Mouse (Mus musculus): ENCODE measurements around the gene Strn3. TPM values are rescaled to one million over a fixed set of nuclear protein-coding genes. Genes with fewer than 3 reads are reported as not detected.
"Not testable (repeated sequence)": the region's sequence is repeated elsewhere in the genome, so short reads cannot be mapped to it uniquely, and the experiment has no call there.

Gene Strn3
- polyA plus RNA-seq, 1 experiment from 2014 or later: 42.1 TPM

DNA sequence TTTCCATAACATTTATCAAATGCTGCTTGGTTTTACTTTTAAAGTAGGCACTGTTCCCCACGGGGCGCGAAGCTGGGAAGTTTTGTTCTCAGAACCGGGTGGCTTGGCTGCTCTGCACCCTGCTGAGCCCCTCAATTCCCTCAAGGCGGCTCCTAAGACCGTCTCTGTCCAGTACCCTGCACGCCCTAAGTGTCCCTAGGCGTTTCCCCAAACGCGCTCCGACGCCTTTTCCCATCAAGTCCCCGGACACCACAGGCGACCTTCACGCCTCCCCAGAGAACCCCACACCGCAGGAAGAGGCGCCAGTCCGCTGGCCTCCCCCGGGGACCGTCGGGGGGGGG is 98.8 kb downstream of the Strn3 start:
- H3K4me2 ChIP-seq: peak overlapping the region; percentile 95
- under 1% methylated on average over 18 of the region's 21 CpGs for WGBS

GRCm38 (mm10) chr12:51591921-51592320 is 99.8 kb downstream of the Strn3 start:
- peaks cover 57% of the 10 kb centered on the region for H3K27me3 ChIP-seq
- H3K27ac ChIP-seq (replicated peaks): no peak overlapping the region
- H3K36me3 ChIP-seq: no peaks in the 10 kb centered on the region
- H3K4me2 ChIP-seq: no peak overlapping the region
- WGBS: 71% methylated on average over 8 of the region's 8 CpGs
- no peak overlapping the region for H3K9ac ChIP-seq
- H3K4me3 ChIP-seq: no peak overlapping the region
- H3K4me1 ChIP-seq (replicated peaks): peaks cover 23% of the 10 kb centered on the region
- ATAC-seq (ENCODE audit: low read depth): no peak
- no peaks in the 10 kb centered on the region; the same call in 1 of the 2 replicates for H3K9me3 ChIP-seq

More for the DNA sequence above, 98.8 kb downstream of the Strn3 start:
- Histone ChIP-seq H3K4me3 (peak overlapping the region; percentile 72), H3K27ac (replicated peaks) (no peak overlapping the region), H3K27me3 (peaks cover 57% of the 10 kb centered on the region), H3K4me1 (replicated peaks) (peaks cover 23% of the 10 kb centered on the region), H3K9ac (peak overlapping the region; percentile 76), H3K9me3 (no peaks in the 10 kb centered on the region; the same call in 1 of the 2 replicates), H3K36me3 (no peaks in the 10 kb centered on the region)
- ATAC-seq (ENCODE audit: low read depth): peak; percentile 61; the same call in 1 of the 2 replicates

GRCm38 (mm10) chr12:51589263-51589662 is 102.4 kb downstream of the Strn3 start:
- peaks cover 30% of the 10 kb centered on the region for H3K27me3 ChIP-seq
- H3K36me3 ChIP-seq: no peaks in the 10 kb centered on the region
- H3K4me1 ChIP-seq (replicated peaks): peaks cover 18% of the 10 kb centered on the region
- H3K27ac ChIP-seq (replicated peaks): no peak overlapping the region
- no peak for ATAC-seq (ENCODE audit: low read depth)
- H3K9me3 ChIP-seq: peaks cover 6% of the 10 kb centered on the region; the same call in 1 of the 2 replicates
- WGBS: 93% methylated on average over 5 of the region's 5 CpGs
- no peak overlapping the region for H3K9ac ChIP-seq
- no peak overlapping the region for H3K4me2 ChIP-seq
- no peak overlapping the region for H3K4me3 ChIP-seq

DNA sequence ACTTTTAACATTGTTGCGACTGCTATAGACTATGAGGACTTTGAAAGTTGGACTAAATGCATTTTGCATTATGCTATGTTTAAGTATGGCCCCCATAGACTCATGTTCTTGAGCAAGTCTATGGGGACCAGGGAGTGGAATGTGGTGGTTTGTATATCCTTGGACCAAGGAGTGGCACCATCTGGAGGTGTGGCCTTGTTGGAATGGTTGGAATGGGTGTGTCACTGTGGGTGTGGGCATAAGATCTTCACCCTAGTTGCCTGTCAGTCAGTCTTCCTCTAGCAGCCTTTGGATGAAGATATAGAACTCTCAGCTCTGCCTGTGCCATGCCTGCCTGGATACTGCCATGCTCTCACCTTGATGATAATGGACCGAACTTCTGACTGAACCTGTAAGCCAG is 113.9 kb downstream of the Strn3 start:
- not testable (repeated sequence) for H3K4me2 ChIP-seq; H3K9me3 ChIP-seq; H3K27ac ChIP-seq (replicated peaks); ATAC-seq (ENCODE audit: low read depth); H3K4me1 ChIP-seq (replicated peaks); H3K27me3 ChIP-seq; H3K36me3 ChIP-seq; H3K4me3 ChIP-seq; H3K9ac ChIP-seq
- 96% methylated on average over 2 of the region's 2 CpGs for WGBS

GRCm38 (mm10) chr12:51572651-51573050 is 119.0 kb downstream of the Strn3 start:
- no peak overlapping the region for H3K4me3 ChIP-seq
- ATAC-seq (ENCODE audit: low read depth): no peak
- no peaks in the 10 kb centered on the region; the same call in 1 of the 2 replicates for H3K9me3 ChIP-seq
- WGBS: 91% methylated on average over 4 of the region's 4 CpGs
- no peak overlapping the region for H3K9ac ChIP-seq
- no peak overlapping the region for H3K27ac ChIP-seq (replicated peaks)
- H3K4me2 ChIP-seq: no peak overlapping the region
- no peaks in the 10 kb centered on the region for H3K36me3 ChIP-seq
- no peaks in the 10 kb centered on the region for H3K27me3 ChIP-seq
- H3K4me1 ChIP-seq (replicated peaks): no peaks in the 10 kb centered on the region

GRCm38 (mm10) chr12:51569944-51570343 is 121.8 kb downstream of the Strn3 start:
- no peak for ATAC-seq (ENCODE audit: low read depth)
- Histone ChIP-seq H3K4me2 (no peak overlapping the region), H3K4me1 (replicated peaks) (no peaks in the 10 kb centered on the region), H3K36me3 (no peaks in the 10 kb centered on the region), H3K4me3 (no peak overlapping the region), H3K9ac (no peak overlapping the region), H3K27me3 (no peaks in the 10 kb centered on the region), H3K27ac (replicated peaks) (no peak overlapping the region), H3K9me3 (peaks cover 12% of the 10 kb centered on the region)
- WGBS: 68% methylated on average over 7 of the region's 7 CpGs

DNA sequence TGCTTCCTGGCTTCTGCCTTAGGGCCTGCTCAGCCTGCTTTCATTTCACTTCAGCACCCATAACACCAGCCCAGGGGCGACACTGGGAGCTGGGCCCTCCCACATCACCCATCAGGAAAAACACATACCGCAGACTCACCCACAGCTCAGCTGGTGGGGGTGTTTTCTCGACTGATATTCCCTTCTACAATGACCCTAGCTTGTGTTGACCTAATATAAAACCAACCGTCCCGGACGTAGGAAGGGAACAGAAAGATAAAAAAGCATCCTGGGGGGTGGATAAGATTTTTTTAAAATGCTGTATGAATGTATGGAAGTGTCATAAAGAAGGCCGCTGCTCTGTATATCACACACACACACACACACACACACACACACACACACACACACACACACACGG is 122.2 kb downstream of the Strn3 start:
- Histone ChIP-seq H3K4me2 (no peak overlapping the region), H3K4me1 (replicated peaks) (no peaks in the 10 kb centered on the region), H3K9me3 (peaks cover 14% of the 10 kb centered on the region), H3K9ac (no peak overlapping the region), H3K36me3 (no peaks in the 10 kb centered on the region), H3K4me3 (no peak overlapping the region), H3K27me3 (no peaks in the 10 kb centered on the region), H3K27ac (replicated peaks) (no peak overlapping the region)
- WGBS: 87% methylated on average over 8 of the region's 8 CpGs
- no peak for ATAC-seq (ENCODE audit: low read depth)

DNA sequence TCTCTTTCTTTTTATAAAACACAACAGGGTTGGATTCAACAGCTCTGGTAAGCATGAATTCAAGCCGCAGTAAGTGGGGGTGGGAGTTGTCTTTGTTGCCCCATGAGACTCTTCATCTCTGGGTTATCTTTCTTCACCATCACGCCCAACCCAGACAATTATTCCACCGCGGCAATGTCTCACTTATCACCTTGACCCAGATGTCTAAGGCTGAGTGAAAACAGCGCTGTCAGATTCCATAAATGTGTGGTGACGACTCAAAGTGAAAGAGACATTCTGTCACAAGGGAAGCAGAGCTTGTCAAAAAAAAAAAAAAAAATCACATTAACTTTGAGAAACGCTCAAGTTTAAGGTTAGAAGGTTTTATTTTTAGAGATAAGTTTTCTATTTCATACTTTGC is 124.5 kb downstream of the Strn3 start:
- 89% methylated on average over 7 of the region's 7 CpGs for WGBS
- Histone ChIP-seq H3K9ac (no peak overlapping the region), H3K27ac (replicated peaks) (no peak overlapping the region), H3K4me2 (no peak overlapping the region), H3K4me1 (replicated peaks) (no peaks in the 10 kb centered on the region), H3K4me3 (no peak overlapping the region), H3K9me3 (peaks cover 14% of the 10 kb centered on the region), H3K27me3 (no peaks in the 10 kb centered on the region), H3K36me3 (no peaks in the 10 kb centered on the region)
- no peak for ATAC-seq (ENCODE audit: low read depth)

DNA sequence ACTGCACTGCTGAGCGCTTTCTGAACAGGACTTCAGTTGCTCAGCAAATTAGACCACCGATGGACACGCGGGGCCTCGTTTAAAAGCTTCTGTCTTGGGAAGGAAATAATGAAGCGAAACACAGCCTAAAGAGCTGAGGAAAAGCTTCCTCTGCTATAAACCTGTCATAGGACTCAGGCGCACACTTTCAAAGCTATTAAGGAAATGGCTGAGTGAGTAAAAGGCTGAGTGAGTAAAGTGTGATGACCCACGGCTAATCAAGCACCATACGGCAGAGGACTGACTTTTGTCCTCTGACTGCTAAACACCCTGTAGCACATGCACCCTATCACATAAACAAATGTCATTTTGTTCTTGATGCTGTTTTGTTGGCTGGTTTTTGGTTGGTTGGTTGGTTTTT is 130.3 kb downstream of the Strn3 start:
- Histone ChIP-seq H3K4me2 (no peak overlapping the region), H3K9ac (no peak overlapping the region), H3K27ac (replicated peaks) (no peak overlapping the region), H3K27me3 (no peaks in the 10 kb centered on the region), H3K9me3 (peaks cover 14% of the 10 kb centered on the region), H3K4me3 (no peak overlapping the region), H3K4me1 (replicated peaks) (no peaks in the 10 kb centered on the region), H3K36me3 (no peaks in the 10 kb centered on the region)
- 13% methylated on average over 9 of the region's 9 CpGs for WGBS
- ATAC-seq (ENCODE audit: low read depth): peak; percentile 65; the same call in 1 of the 2 replicates

Other genes with a start within 250 kb of the Strn3 start
- 8.6 and 11.5 TPM in 2 replicates for gene Coch, start 98.6 kb downstream of the Strn3 start, polyA plus RNA-seq (2015; fragmentation: Nextera tagmentation; extraction: Ambion mirVana)
- gene Ap4s1, start 864 bp downstream of the Strn3 start, polyA plus RNA-seq (2015; fragmentation: Nextera tagmentation; extraction: Ambion mirVana): 49.6 and 55.5 TPM in 2 replicates
- gene Hectd1, start 137.6 kb upstream of the Strn3 start, polyA plus RNA-seq (2015; fragmentation: Nextera tagmentation; extraction: Ambion mirVana): 35.9 and 39.8 TPM in 2 replicates

Data from neural tube, embryonic 13.5 days (tissue).